Mouse (Mus musculus) liver, postnatal 0 days (tissue): ENCODE measurements at regions not wholly inside any gene's neighbourhood (a gene's known extent, or its start where the extent isn't known, plus 50 kb on each side); places are given as distances from the start of the nearest gene placed in this dataset.

Experiments
- CTCF ChIP-seq: sonication (generic); IDR thresholded peaks from 2 replicates; pipeline ENCODE4 v1.5.1; 2016; ENCODE audit warnings: antibody characterized with exemption, low read depth
- EP300 ChIP-seq: IDR thresholded peaks from 2 replicates; pipeline ENCODE4 v1.6.1; 2016; ENCODE audit warnings: antibody characterized with exemption, low read depth, mild to moderate bottlenecking

- TF ChIP-seq CTCF (no peak), EP300 (no peak)
Observed at GRCm38 (mm10) chr3:21045981-21046380, 679.0 kb upstream of the Agtr1b start.
